Mouse (Mus musculus): Measurements from ENCODE around the gene Zer1.
A peak's percentile ranks its signal among the peaks of the same experiment; 100 is the strongest.

Gene Zer1

GRCm38 (mm10) chr2:30123729-30124471 lies 485 bp downstream of the Zer1 start:
- DNase-seq: no peak

- DNase-seq: no peak
Observed at GRCm38 (mm10) chr2:30122766-30123165, 1.6 kb downstream of the Zer1 start.

GRCm38 (mm10) chr2:30120269-30120668 lies 4.1 kb downstream of the Zer1 start:
- DNase-seq: no peak

GRCm38 (mm10) chr2:30119641-30120051 lies 4.7 kb downstream of the Zer1 start:
- no peak for DNase-seq

- no peak for DNase-seq
Observed at GRCm38 (mm10) chr2:30112564-30112963, 11.8 kb downstream of the Zer1 start.

- DNase-seq: peak; percentile 53
Observed at GRCm38 (mm10) chr2:30111500-30111899, 12.9 kb downstream of the Zer1 start.

- no peak for DNase-seq
Observed at GRCm38 (mm10) chr2:30108260-30108659, 16.1 kb downstream of the Zer1 start.

- DNase-seq: no peak
Observed at GRCm38 (mm10) chr2:30107646-30108045, 16.7 kb downstream of the Zer1 start.

GRCm38 (mm10) chr2:30106364-30106763 lies 18.0 kb downstream of the Zer1 start:
- peak; percentile 67 for DNase-seq

GRCm38 (mm10) chr2:30100214-30100613 lies 24.2 kb downstream of the Zer1 start:
- no peak for DNase-seq

- peak; percentile 72 for DNase-seq
Observed at GRCm38 (mm10) chr2:30095882-30096527, 28.4 kb downstream of the Zer1 start.

- DNase-seq: peak; percentile 49
Observed at GRCm38 (mm10) chr2:30094208-30094588, 30.2 kb downstream of the Zer1 start.

GRCm38 (mm10) chr2:30093471-30094207 lies 30.7 kb downstream of the Zer1 start, which contains the start of gene Zdhhc12:
Gene Zdhhc12, minus strand, starts transcription at chr2:30093648.
- DNase-seq: peak; percentile 99

- no peak for DNase-seq
Observed at GRCm38 (mm10) chr2:30092280-30092918, 32.0 kb downstream of the Zer1 start.

- no peak for DNase-seq
Observed at GRCm38 (mm10) chr2:30091521-30091920, 32.9 kb downstream of the Zer1 start.

GRCm38 (mm10) chr2:30087310-30087709 lies 37.1 kb downstream of the Zer1 start:
- no peak for DNase-seq

GRCm38 (mm10) chr2:30084632-30085031 lies 39.8 kb downstream of the Zer1 start:
- DNase-seq: no peak

GRCm38 (mm10) chr2:30084113-30084512 lies 40.3 kb downstream of the Zer1 start:
- no peak for DNase-seq

- DNase-seq: no peak
Observed at GRCm38 (mm10) chr2:30080181-30080800, 44.1 kb downstream of the Zer1 start.

GRCm38 (mm10) chr2:30078760-30079159 lies 45.6 kb downstream of the Zer1 start:
- no peak for DNase-seq

GRCm38 (mm10) chr2:30078349-30078712 lies 46.1 kb downstream of the Zer1 start:
- DNase-seq: no peak

- DNase-seq: peak; percentile 84
Observed at GRCm38 (mm10) chr2:30077502-30078348, 46.7 kb downstream of the Zer1 start, which contains the start of gene Pkn3. Gene Pkn3, plus strand, starts transcription at chr2:30077684.

Measured in liver (tissue).